Mouse (Mus musculus) midbrain, embryonic 12.5 days (tissue): ENCODE data around the gene Abcd1. TPM values are rescaled to one million over a fixed set of nuclear protein-coding genes. Genes with fewer than 3 reads are reported as not detected.
A peak's percentile ranks its signal among the peaks of the same experiment; 100 is the strongest.

Experiments used
- ATAC-seq: fragments of 200-750 bp; cut with Nextera tagmentation; 2 replicates; pipeline ENCODE4 v1.8.0; 2017; ENCODE audit warnings: low read depth, moderate TSS enrichment, moderate library complexity; ENCODE audit not compliant: low FRiP score
- H3K27ac ChIP-seq: fragments of 300-500 bp; sonication (generic); replicated peaks from 2 replicates; pipeline ENCODE4 v1.5.1; 2016; ENCODE audit warnings: mild to moderate bottlenecking
- H3K27me3 ChIP-seq: fragments of 300-500 bp; sonication (generic); 2 replicates; pipeline ENCODE4 v1.6.1; 2016; ENCODE audit warnings: mild to moderate bottlenecking
- H3K36me3 ChIP-seq: fragments of 300-500 bp; sonication (generic); 2 replicates; pipeline ENCODE4 v1.6.1; 2016
- H3K4me1 ChIP-seq: fragments of 300-500 bp; sonication (generic); 2 replicates; pipeline ENCODE4 v1.6.1; 2016
- H3K4me2 ChIP-seq: fragments of 300-500 bp; sonication (generic); replicated peaks from 2 replicates; pipeline ENCODE4 v1.6.1; 2016; ENCODE audit warnings: mild to moderate bottlenecking, moderate library complexity
- H3K4me3 ChIP-seq: fragments of 300-500 bp; sonication (generic); 2 replicates; pipeline ENCODE4 v1.5.1; 2016; ENCODE audit warnings: mild to moderate bottlenecking
- H3K9ac ChIP-seq: fragments of 300-500 bp; sonication (generic); replicated peaks from 2 replicates; pipeline ENCODE4 v1.6.1; 2016; ENCODE audit warnings: mild to moderate bottlenecking, moderate library complexity
- H3K9me3 ChIP-seq: fragments of 300-500 bp; sonication (generic); 2 replicates; pipeline ENCODE4 v1.6.1; 2016; ENCODE audit warnings: mild to moderate bottlenecking
- WGBS: fragments of 180-500 bp; shearing (Covaris S2); methylation state at CpG from one replicate; pipeline ENCODE4 v1.1.7; 2016; 5-methylcytosine and 5-hydroxymethylcytosine counted together
- polyA plus RNA-seq: library from polyadenylated mRNA; unstranded; fragments of >200 nt; fragmentation: Nextera tagmentation; extraction: Ambion mirVana; gene quantifications from 2 replicates; pipeline ENCODE4 v1.2.1, GENCODE M21; 2016

Gene Abcd1
- polyA plus RNA-seq, 1 experiment from 2014 or later: 13.7 TPM

- no peak overlapping the region for H3K4me3 ChIP-seq
- WGBS: 88% methylated on average over 1 of the region's 1 CpGs
- H3K27ac ChIP-seq: no peak overlapping the region
- H3K36me3 ChIP-seq: no peaks in the 10 kb centered on the region
- H3K4me2 ChIP-seq: no peak overlapping the region
- no peaks in the 10 kb centered on the region for H3K9me3 ChIP-seq
- no peaks in the 10 kb centered on the region for H3K4me1 ChIP-seq
- ATAC-seq: no peak
- H3K27me3 ChIP-seq: no peaks in the 10 kb centered on the region
- no peak overlapping the region for H3K9ac ChIP-seq
These were observed 32.6 kb downstream of the Abcd1 start for GRCm38 (mm10) chrX:73748977-73749376.

- no peak within 1 kb of the TSS for H3K27ac ChIP-seq
- no peaks in the 10 kb centered on the region for H3K4me1 ChIP-seq
- ATAC-seq: no peak
- no peaks in the 10 kb centered on the region for H3K9me3 ChIP-seq
- H3K9ac ChIP-seq: no peak within 1 kb of the TSS
- 55% methylated on average over 4 of the region's 5 CpGs for WGBS
- H3K4me2 ChIP-seq: no peak within 1 kb of the TSS
- no peak within 1 kb of the TSS for H3K4me3 ChIP-seq
- H3K27me3 ChIP-seq: no peaks in the 10 kb centered on the region; the same call in 1 of the 2 replicates
- no peaks in the 10 kb centered on the region for H3K36me3 ChIP-seq
These were observed 40.1 kb downstream of the Abcd1 start, which contains the start of gene Plxnb3 for GRCm38 (mm10) chrX:73756334-73757140. Gene Plxnb3 (plus strand): TSS chrX:73757090.

- no peak overlapping the region for H3K9ac ChIP-seq
- 85% methylated on average over 13 of the region's 13 CpGs for WGBS
- H3K27me3 ChIP-seq: no peaks in the 10 kb centered on the region; the same call in 1 of the 2 replicates
- no peak overlapping the region for H3K4me3 ChIP-seq
- H3K9me3 ChIP-seq: no peaks in the 10 kb centered on the region
- no peak overlapping the region for H3K4me2 ChIP-seq
- H3K27ac ChIP-seq: no peak overlapping the region
- no peaks in the 10 kb centered on the region for H3K4me1 ChIP-seq
- no peak for ATAC-seq
- no peaks in the 10 kb centered on the region for H3K36me3 ChIP-seq
These were observed 42.4 kb downstream of the Abcd1 start for GRCm38 (mm10) chrX:73758611-73759290.

GRCm38 (mm10) chrX:73765311-73765710 lies 48.9 kb downstream of the Abcd1 start:
- H3K4me1 ChIP-seq: no peaks in the 10 kb centered on the region
- no peak overlapping the region for H3K9ac ChIP-seq
- H3K4me3 ChIP-seq: no peak overlapping the region
- H3K27ac ChIP-seq: no peak overlapping the region
- 80% methylated on average over 1 of the region's 1 CpGs for WGBS
- ATAC-seq: no peak
- no peak overlapping the region for H3K4me2 ChIP-seq
- no peaks in the 10 kb centered on the region for H3K27me3 ChIP-seq
- H3K36me3 ChIP-seq: no peaks in the 10 kb centered on the region
- no peaks in the 10 kb centered on the region for H3K9me3 ChIP-seq

GRCm38 (mm10) chrX:73767267-73767666 lies 50.9 kb downstream of the Abcd1 start:
- no peak overlapping the region for H3K9ac ChIP-seq
- H3K4me1 ChIP-seq: no peaks in the 10 kb centered on the region
- WGBS: 48% methylated on average over 9 of the region's 9 CpGs
- no peak overlapping the region for H3K4me2 ChIP-seq
- ATAC-seq: no peak
- H3K36me3 ChIP-seq: no peaks in the 10 kb centered on the region
- H3K27me3 ChIP-seq: no peaks in the 10 kb centered on the region
- H3K27ac ChIP-seq: no peak overlapping the region
- no peaks in the 10 kb centered on the region for H3K9me3 ChIP-seq
- H3K4me3 ChIP-seq: no peak overlapping the region

- H3K27me3 ChIP-seq: no peaks in the 10 kb centered on the region
- no peak for ATAC-seq
- WGBS: 74% methylated on average over 9 of the region's 9 CpGs
These were observed 57.9 kb downstream of the Abcd1 start, which contains the start of gene Srpk3 for GRCm38 (mm10) chrX:73774168-73774760. Gene Srpk3 (plus strand): TSS chrX:73774405.

GRCm38 (mm10) chrX:73774802-73775483 lies 58.5 kb downstream of the Abcd1 start:
- H3K9me3 ChIP-seq: no peaks in the 10 kb centered on the region
- WGBS: 71% methylated on average over 10 of the region's 10 CpGs
- peak; percentile 29; the same call in 1 of the 2 replicates for ATAC-seq

More at GRCm38 (mm10) chrX:73774168-73774760, 57.9 kb downstream of the Abcd1 start, which contains the start of gene Srpk3:
- Histone ChIP-seq H3K27ac (no peak within 1 kb of the TSS), H3K4me2 (no peak within 1 kb of the TSS), H3K9ac (no peak within 1 kb of the TSS), H3K9me3 (no peaks in the 10 kb centered on the region), H3K4me1 (no peaks in the 10 kb centered on the region), H3K36me3 (peaks cover 23% of the 10 kb centered on the region), H3K4me3 (no peak within 1 kb of the TSS)

GRCm38 (mm10) chrX:73782227-73782626 lies 65.8 kb downstream of the Abcd1 start:
- H3K4me2 ChIP-seq: no peak overlapping the region
- no peaks in the 10 kb centered on the region for H3K9me3 ChIP-seq
- peaks cover 45% of the 10 kb centered on the region for H3K36me3 ChIP-seq
- H3K4me3 ChIP-seq: no peak overlapping the region
- H3K4me1 ChIP-seq: peaks cover 6% of the 10 kb centered on the region; the same call in 1 of the 2 replicates
- no peak overlapping the region for H3K9ac ChIP-seq
- H3K27me3 ChIP-seq: no peaks in the 10 kb centered on the region
- no peak overlapping the region for H3K27ac ChIP-seq
- no peak for ATAC-seq
- 91% methylated on average over 3 of the region's 3 CpGs for WGBS

More at GRCm38 (mm10) chrX:73774802-73775483, 58.5 kb downstream of the Abcd1 start:
- Histone ChIP-seq H3K4me3 (no peak overlapping the region), H3K4me2 (no peak overlapping the region), H3K36me3 (peaks cover 29% of the 10 kb centered on the region), H3K27me3 (no peaks in the 10 kb centered on the region), H3K27ac (no peak overlapping the region), H3K4me1 (no peaks in the 10 kb centered on the region), H3K9ac (no peak overlapping the region)

GRCm38 (mm10) chrX:73785666-73786065 lies 69.3 kb downstream of the Abcd1 start:
- peak overlapping the region; percentile 59 for H3K4me3 ChIP-seq
- peak overlapping the region; percentile 55 for H3K4me2 ChIP-seq
- H3K27ac ChIP-seq: peak overlapping the region; percentile 85
- H3K36me3 ChIP-seq: peaks cover 24% of the 10 kb centered on the region; the same call in 1 of the 2 replicates
- H3K9me3 ChIP-seq: no peaks in the 10 kb centered on the region
- peak overlapping the region; percentile 58 for H3K9ac ChIP-seq
- no peak for ATAC-seq
- H3K4me1 ChIP-seq: peaks cover 14% of the 10 kb centered on the region; the same call in 1 of the 2 replicates
- H3K27me3 ChIP-seq: no peaks in the 10 kb centered on the region

GRCm38 (mm10) chrX:73786364-73787224 lies 70.2 kb downstream of the Abcd1 start, which contains the start of the genes Idh3g and Ssr4:
Gene Idh3g (minus strand): TSS chrX:73786897.
Gene Ssr4 (plus strand): TSS chrX:73787028.
- H3K4me1 ChIP-seq: peaks cover 14% of the 10 kb centered on the region; the same call in 1 of the 2 replicates
- no peaks in the 10 kb centered on the region for H3K27me3 ChIP-seq
- H3K36me3 ChIP-seq: peaks cover 16% of the 10 kb centered on the region; the same call in 1 of the 2 replicates
- peak within 1 kb of the TSS; percentile 64 for H3K4me2 ChIP-seq
- whole genome bisulfite sequencing: 17% methylated on average over 52 of the region's 52 CpGs
- H3K4me3 ChIP-seq: peak within 1 kb of the TSS; percentile 59
- H3K27ac ChIP-seq: peak within 1 kb of the TSS; percentile 85
- peak; percentile 96 for ATAC-seq
- no peaks in the 10 kb centered on the region for H3K9me3 ChIP-seq
- H3K9ac ChIP-seq: peak within 1 kb of the TSS; percentile 71
